Mouse (Mus musculus) intestine, postnatal 0 days (tissue): ENCODE results near the gene Gm21149. TPM values are rescaled to one million over a fixed set of nuclear protein-coding genes. Genes with fewer than 3 reads are reported as not detected.
A peak's percentile ranks its signal among the peaks of the same experiment; 100 is the strongest.
"Not testable (repeated sequence)": the region's sequence is repeated elsewhere in the genome, so short reads cannot be mapped to it uniquely, and the experiment has no call there.

Experiments used
- ATAC-seq: fragments of 200-750 bp; cut with Nextera tagmentation; 2 replicates; pipeline ENCODE4 v1.8.0; 2017; ENCODE audit warnings: mild to moderate bottlenecking, moderate TSS enrichment, moderate library complexity
- H3K27ac ChIP-seq: fragments of 300-500 bp; sonication (generic); 2 replicates; pipeline ENCODE4 v1.5.1; 2014; ENCODE audit warnings: mild to moderate bottlenecking, low read depth, low read length, moderate library complexity
- H3K27me3 ChIP-seq: fragments of 300-500 bp; sonication (generic); replicated peaks from 2 replicates; pipeline ENCODE4 v1.6.1; 2014; ENCODE audit warnings: low read length, mixed read lengths; ENCODE audit not compliant: control insufficient read depth, insufficient read depth
- H3K36me3 ChIP-seq: fragments of 300-500 bp; sonication (generic); 2 replicates; pipeline ENCODE4 v1.6.1; 2014; ENCODE audit warnings: mild to moderate bottlenecking, moderate library complexity; ENCODE audit not compliant: control insufficient read depth, insufficient read depth
- H3K4me1 ChIP-seq: fragments of 300-500 bp; sonication (generic); replicated peaks from 2 replicates; pipeline ENCODE4 v1.6.1; 2014; ENCODE audit warnings: antibody characterized with exemption, low read length, mixed read lengths; ENCODE audit not compliant: control insufficient read depth, insufficient read depth
- H3K4me2 ChIP-seq: fragments of 300-500 bp; sonication (generic); replicated peaks from 2 replicates; pipeline ENCODE4 v1.6.1; 2014; ENCODE audit warnings: low read depth, mild to moderate bottlenecking, moderate library complexity
- H3K4me3 ChIP-seq: fragments of 300-500 bp; sonication (generic); 2 replicates; pipeline ENCODE4 v1.5.1; 2014; ENCODE audit warnings: low read depth, low read length
- H3K9ac ChIP-seq: fragments of 300-500 bp; sonication (generic); 2 replicates; pipeline ENCODE4 v1.6.1; 2014; ENCODE audit warnings: mild to moderate bottlenecking, low read depth, low read length
- H3K9me3 ChIP-seq: fragments of 300-500 bp; sonication (generic); 2 replicates; pipeline ENCODE4 v1.6.1; 2016; ENCODE audit warnings: mixed run types; ENCODE audit not compliant: control insufficient read depth
- CTCF ChIP-seq: sonication (generic); IDR thresholded peaks from 2 replicates; pipeline ENCODE4 v1.5.1; 2016; ENCODE audit warnings: low read depth, mild to moderate bottlenecking, control low read depth, antibody characterized with exemption, moderate library complexity
- WGBS: fragments of 180-500 bp; shearing (Covaris S2); extraction: QIAGEN DNeasy Blood & Tissue Kit; methylation state at CpG from one replicate; pipeline ENCODE4 v1.1.7; 2014; 5-methylcytosine and 5-hydroxymethylcytosine counted together
- polyA plus RNA-seq: library from polyadenylated mRNA; unstranded; fragments of >200 nt; fragmentation: Nextera tagmentation; extraction: Ambion mirVana; gene quantifications from 2 replicates; pipeline ENCODE4 v1.2.1, GENCODE M21; 2015

Gm21149 gene
- not detected in 2 replicates for polyA plus RNA-seq

DNA sequence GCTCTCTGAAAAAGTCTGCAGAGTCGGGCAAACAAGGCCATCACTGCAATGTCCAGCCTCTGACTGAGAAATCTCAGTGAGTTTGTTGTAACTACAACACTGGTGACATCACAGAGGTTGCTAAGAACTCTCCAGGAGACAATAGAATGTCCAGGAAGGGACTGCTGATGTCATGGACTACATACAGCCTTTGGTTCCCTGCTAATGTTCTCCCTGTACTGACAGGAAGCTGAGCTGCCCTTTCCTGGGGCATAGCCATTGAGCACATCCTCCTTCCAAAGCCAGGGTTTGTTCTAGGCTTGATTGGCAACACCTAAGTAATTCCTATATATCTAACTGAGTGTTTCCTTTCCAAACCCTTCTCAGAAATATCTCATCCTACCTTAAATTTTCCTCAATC lies at the start of gene Gm21149:
Gene Gm21149, minus strand, starts transcription at position 101 of the 400 bp plus-strand sequence.
- ATAC-seq, H3K4me2 ChIP-seq, H3K9ac ChIP-seq, H3K36me3 ChIP-seq, H3K27ac ChIP-seq, H3K27me3 ChIP-seq, H3K4me3 ChIP-seq, H3K4me1 ChIP-seq, H3K9me3 ChIP-seq: not testable (repeated sequence)
- WGBS = 58% methylated on average over 1 of the region's 1 CpGs

GRCm38 (mm10) chr5:15522470-15522869 lies 46.1 kb upstream of the Gm21149 start:
- not testable (repeated sequence) for H3K4me1 ChIP-seq, H3K36me3 ChIP-seq, H3K27me3 ChIP-seq, H3K4me3 ChIP-seq, H3K4me2 ChIP-seq, H3K27ac ChIP-seq, ATAC-seq, H3K9me3 ChIP-seq, H3K9ac ChIP-seq
- peak; percentile 56 for TF ChIP-seq CTCF

DNA sequence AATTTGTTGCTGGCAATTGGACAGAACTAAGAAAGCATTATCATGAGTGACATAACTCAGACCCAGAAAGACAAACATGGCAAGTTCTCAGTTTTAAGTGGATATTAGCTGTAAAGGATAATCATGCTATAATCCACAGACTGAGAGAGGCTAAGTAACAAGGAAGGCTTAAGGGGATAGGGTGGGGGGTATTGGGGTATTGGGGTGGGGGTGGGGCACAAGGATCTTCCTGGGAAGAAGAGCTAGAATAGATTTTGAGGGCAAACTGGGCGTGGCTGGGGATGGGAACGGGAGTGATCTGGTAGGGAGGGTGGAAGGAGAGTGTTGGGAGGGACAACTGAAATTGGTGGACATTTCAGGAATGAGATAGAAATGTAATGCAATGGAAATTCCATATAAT lies 45.7 kb upstream of the Gm21149 start:
- H3K27ac ChIP-seq, H3K36me3 ChIP-seq, ATAC-seq, H3K27me3 ChIP-seq, H3K4me3 ChIP-seq, H3K4me1 ChIP-seq, H3K4me2 ChIP-seq, H3K9me3 ChIP-seq, H3K9ac ChIP-seq: not testable (repeated sequence)
- WGBS = 32% methylated on average over 2 of the region's 2 CpGs

DNA sequence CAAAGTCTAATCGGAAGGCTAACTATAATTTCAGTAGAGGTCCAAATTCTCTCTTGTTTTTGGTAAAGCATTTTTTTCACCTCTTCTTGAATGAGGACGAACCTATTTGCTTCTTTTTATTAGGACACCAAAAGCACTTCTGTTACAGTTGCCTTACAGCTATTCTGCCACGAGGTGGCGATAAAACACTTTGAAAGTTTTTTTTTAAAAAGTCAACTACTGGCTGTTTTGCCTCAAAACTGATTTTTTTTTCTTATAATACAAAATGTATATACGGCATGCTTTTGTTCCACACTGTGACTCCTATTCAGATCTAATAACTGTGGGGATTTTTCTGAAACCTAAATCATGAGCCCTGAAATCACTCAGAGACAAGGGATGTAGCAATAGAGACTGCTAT lies 44.1 kb upstream of the Gm21149 start:
- H3K27me3 ChIP-seq, H3K4me3 ChIP-seq, H3K4me2 ChIP-seq, H3K36me3 ChIP-seq, H3K4me1 ChIP-seq, H3K27ac ChIP-seq, H3K9me3 ChIP-seq, ATAC-seq, H3K9ac ChIP-seq: not testable (repeated sequence)
- peak; percentile 31 for TF ChIP-seq CTCF
- WGBS = 22% methylated on average over 5 of the region's 5 CpGs

DNA sequence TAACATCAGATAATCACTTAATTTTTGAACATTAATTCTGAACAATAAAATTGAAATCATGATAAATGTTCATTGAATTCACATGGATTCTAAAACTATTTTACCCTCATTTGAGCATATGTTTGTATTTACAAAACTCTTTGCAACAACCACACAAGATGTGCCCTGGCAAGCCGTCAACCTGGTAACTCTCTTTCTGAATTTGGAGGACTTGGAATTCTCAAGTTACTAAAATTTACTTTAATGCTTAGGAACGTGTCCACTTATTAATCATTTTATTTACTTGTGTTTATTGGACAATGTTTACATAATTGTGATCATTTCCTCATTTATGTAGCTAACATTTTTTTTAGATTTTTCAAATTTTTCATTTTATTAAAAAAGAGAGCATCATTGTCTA lies 40.8 kb upstream of the Gm21149 start:
- H3K27ac ChIP-seq, H3K4me3 ChIP-seq, H3K9me3 ChIP-seq, H3K4me2 ChIP-seq, H3K27me3 ChIP-seq, H3K9ac ChIP-seq, H3K4me1 ChIP-seq, H3K36me3 ChIP-seq: not testable (repeated sequence)
- ATAC-seq = 0 out of 2 replicates have a peak, but pooled peaks have one; percentile 36
- WGBS = 63% methylated on average over 2 of the region's 2 CpGs

GRCm38 (mm10) chr5:15512236-15512635 lies 35.9 kb upstream of the Gm21149 start:
- H3K9ac ChIP-seq, H3K4me3 ChIP-seq, ATAC-seq, H3K27ac ChIP-seq, H3K4me1 ChIP-seq, H3K27me3 ChIP-seq, H3K36me3 ChIP-seq, H3K4me2 ChIP-seq: not testable (repeated sequence)
- peaks cover 10% of the 10 kb centered on the region; the same call in 1 of the 2 replicates for H3K9me3 ChIP-seq
- WGBS = 65% methylated on average over 3 of the region's 3 CpGs

DNA sequence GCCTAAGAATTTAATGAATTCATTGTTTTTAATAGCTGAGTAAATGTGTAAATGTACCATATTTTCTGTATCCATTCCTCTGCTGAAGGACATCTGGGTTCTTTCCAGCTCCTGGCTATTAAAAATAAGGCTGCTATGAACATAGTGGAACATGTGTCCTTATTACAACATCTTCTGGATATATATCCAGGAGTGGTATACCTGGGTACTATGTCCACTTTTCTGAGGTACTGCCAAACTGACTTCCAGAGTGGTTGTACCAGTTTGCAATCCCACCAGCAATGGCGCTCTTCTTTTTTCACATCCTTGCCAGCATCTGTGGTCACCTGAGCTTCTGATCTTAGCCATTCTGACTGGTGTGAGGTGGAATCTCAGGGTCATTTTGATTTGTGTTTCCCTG lies 33.6 kb upstream of the Gm21149 start:
- not testable (repeated sequence) for ATAC-seq

More for the DNA sequence above, 33.6 kb upstream of the Gm21149 start:
- not testable (repeated sequence) for H3K27ac ChIP-seq, H3K9ac ChIP-seq, H3K27me3 ChIP-seq, H3K4me1 ChIP-seq, H3K4me2 ChIP-seq, H3K36me3 ChIP-seq, H3K4me3 ChIP-seq
- peaks cover 10% of the 10 kb centered on the region; the same call in 1 of the 2 replicates for H3K9me3 ChIP-seq
- WGBS = 81% methylated on average over 1 of the region's 1 CpGs
